Mouse (Mus musculus): ENCODE data around the gene Zfp60. TPM values are rescaled to one million over a fixed set of nuclear protein-coding genes. Genes with fewer than 3 reads are reported as not detected.

Zfp60 gene
- 1 to 10 TPM; 6.6 to 8.4 TPM for total RNA-seq (2021)
- long read RNA-seq, experiment 1: 0 reads
- long read RNA-seq, experiment 2, full-length matches to known transcripts: 1 of 1 reads
- long read RNA-seq, experiment 2, partial matches to known transcripts: 0 of 1 reads
- long read RNA-seq, experiment 2, other reads (novel, unspliced or antisense): 0 of 1 reads

GRCm38 (mm10) chr7:27731281-27731883, at the start of gene Zfp60:
Zfp60 (plus strand) TSS chr7:27731389.
- peak; percentile 79 for DNase-seq

- no peak for DNase-seq
These were observed 48.0 kb upstream of the Zfp60 start for GRCm38 (mm10) chr7:27683218-27683617.

GRCm38 (mm10) chr7:27685220-27685619, 46.0 kb upstream of the Zfp60 start:
- DNase-seq: no peak

GRCm38 (mm10) chr7:27685681-27686080, 45.5 kb upstream of the Zfp60 start:
- DNase-seq: no peak

GRCm38 (mm10) chr7:27687043-27687442, 44.1 kb upstream of the Zfp60 start:
- no peak for DNase-seq

- DNase-seq: no peak
These were observed 43.4 kb upstream of the Zfp60 start for GRCm38 (mm10) chr7:27687836-27688235.

- no peak for DNase-seq
These were observed 42.9 kb upstream of the Zfp60 start for GRCm38 (mm10) chr7:27688246-27688788.

- peak; percentile 79 for DNase-seq
These were observed 42.2 kb upstream of the Zfp60 start, which contains the start of gene Zfp607b for GRCm38 (mm10) chr7:27688815-27689612. Zfp607b (plus strand) TSS chr7:27689340.

- peak; percentile 24 for DNase-seq
These were observed 40.1 kb upstream of the Zfp60 start for GRCm38 (mm10) chr7:27691076-27691475.

GRCm38 (mm10) chr7:27696711-27697110, 34.5 kb upstream of the Zfp60 start:
- DNase-seq: no peak

GRCm38 (mm10) chr7:27710402-27710801, 20.8 kb upstream of the Zfp60 start:
- DNase-seq: no peak

- no peak for DNase-seq
These were observed 9.2 kb upstream of the Zfp60 start for GRCm38 (mm10) chr7:27721951-27722350.

- DNase-seq: no peak
These were observed 5.3 kb upstream of the Zfp60 start for GRCm38 (mm10) chr7:27725566-27726538.

GRCm38 (mm10) chr7:27727471-27727870, 3.7 kb upstream of the Zfp60 start:
- DNase-seq: no peak

GRCm38 (mm10) chr7:27731946-27732345, 757 bp downstream of the Zfp60 start:
- DNase-seq: no peak

GRCm38 (mm10) chr7:27732508-27732907, 1.3 kb downstream of the Zfp60 start:
- DNase-seq: no peak

GRCm38 (mm10) chr7:27735457-27735856, 4.3 kb downstream of the Zfp60 start:
- DNase-seq: no peak

- DNase-seq: no peak
These were observed 25.3 kb downstream of the Zfp60 start for GRCm38 (mm10) chr7:27756351-27757047.

- no peak for DNase-seq
These were observed 25.8 kb downstream of the Zfp60 start for GRCm38 (mm10) chr7:27757048-27757375.

- DNase-seq: no peak
These were observed 34.1 kb downstream of the Zfp60 start for GRCm38 (mm10) chr7:27765176-27765886.

GRCm38 (mm10) chr7:27789306-27789705, 58.1 kb downstream of the Zfp60 start:
- DNase-seq: no peak

All from gastrocnemius, postnatal 10 days (tissue).